Mouse (Mus musculus) Muller cell, postnatal 12 days (primary cell): Measurements from ENCODE around the gene Piwil4.
"Not testable (repeated sequence)": the region's sequence is repeated elsewhere in the genome, so short reads cannot be mapped to it uniquely, and the experiment has no call there.

Source experiments
- DNase-seq: peaks from one replicate; pipeline ENCODE4 v3.0.0-alpha.2; 2015; ENCODE audit errors: inconsistent ontology term

Piwil4 gene

DNA sequence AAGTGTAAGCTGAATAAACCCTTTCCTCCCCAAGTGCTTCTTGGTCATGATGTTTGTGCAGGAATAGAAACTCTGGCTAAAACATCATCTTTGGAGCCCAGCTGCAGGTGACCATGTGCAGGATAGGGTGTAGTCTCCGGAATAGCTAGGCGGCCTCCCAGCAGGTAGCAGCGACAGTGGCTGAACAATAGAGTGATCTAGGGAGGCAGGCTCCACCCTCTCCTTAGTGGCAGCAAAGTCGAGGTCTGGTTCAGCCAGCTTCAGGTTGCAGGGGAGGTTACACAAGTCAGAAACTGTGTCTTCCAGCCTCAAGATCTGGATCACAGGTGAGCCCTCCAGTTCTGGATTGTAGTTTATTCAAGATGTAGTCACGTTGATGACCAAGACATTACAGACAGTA is 68.6 kb downstream of the Piwil4 start:
- not testable (repeated sequence) for DNase-seq

DNA sequence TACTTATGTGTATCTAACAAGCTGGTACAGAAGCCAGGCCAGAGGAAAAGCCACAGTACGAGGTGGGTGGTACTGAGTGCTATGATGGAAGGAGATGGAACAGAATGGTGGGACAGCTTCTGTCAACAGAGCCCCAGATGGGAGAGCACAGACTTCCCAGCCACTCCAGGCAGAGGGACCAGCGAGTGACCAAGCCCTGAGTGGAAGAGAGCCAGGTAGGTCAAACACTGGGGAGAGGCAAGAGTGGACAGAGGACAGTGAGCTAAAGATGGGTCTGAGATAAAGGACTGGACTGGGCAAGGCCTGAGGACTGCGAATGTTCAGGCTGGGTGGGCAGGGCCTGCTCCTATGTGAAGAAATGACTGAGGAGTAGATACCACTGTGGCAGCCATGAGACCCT is 72.2 kb downstream of the Piwil4 start:
- no peak for DNase-seq

- DNase-seq, result no peak
Measured at GRCm38 (mm10) chr9:14666071-14666470, 74.5 kb downstream of the Piwil4 start.

DNA sequence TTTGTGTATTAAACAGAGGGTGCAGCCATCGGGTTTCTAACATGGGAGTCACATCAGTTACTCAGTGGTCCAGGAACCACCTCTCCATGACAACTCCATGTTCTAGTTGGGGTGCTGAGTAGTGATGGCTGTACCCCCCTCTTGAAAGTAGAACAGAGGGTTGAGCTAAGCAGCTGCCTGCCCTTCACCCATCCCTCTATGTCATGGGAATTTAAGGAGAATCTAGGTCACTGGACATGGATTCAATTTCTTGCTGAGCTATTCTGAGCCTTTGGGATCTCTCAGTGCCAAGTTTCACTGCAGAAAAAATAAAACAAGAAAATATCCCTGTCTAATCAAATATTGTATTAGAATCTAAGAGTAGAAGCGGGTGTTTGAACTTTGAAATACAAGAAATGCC is 76.9 kb downstream of the Piwil4 start:
- DNase-seq, result peak; percentile 52

- DNase-seq, result peak; percentile 17
Measured at GRCm38 (mm10) chr9:14662876-14663275, 77.7 kb downstream of the Piwil4 start.

DNA sequence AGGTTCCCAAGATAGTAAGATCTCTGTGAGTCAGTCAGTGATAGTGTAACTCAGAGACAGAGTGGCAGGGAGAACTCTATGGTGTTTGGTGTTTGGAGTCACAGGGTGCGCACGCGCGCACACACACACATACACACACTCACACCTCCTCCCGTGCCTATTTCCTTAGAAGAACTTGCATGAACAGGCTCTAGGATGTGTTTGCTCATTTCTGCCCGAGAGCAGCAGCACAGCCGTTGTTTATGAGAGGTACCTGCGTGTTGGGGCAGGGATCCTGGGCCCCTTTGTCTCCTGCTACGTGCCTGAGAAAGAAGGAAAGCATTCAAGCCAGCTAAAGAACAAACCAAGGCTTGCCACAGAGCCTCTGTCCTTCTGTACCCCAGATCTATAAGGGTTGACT is 78.4 kb downstream of the Piwil4 start:
- DNase-seq, result no peak

DNA sequence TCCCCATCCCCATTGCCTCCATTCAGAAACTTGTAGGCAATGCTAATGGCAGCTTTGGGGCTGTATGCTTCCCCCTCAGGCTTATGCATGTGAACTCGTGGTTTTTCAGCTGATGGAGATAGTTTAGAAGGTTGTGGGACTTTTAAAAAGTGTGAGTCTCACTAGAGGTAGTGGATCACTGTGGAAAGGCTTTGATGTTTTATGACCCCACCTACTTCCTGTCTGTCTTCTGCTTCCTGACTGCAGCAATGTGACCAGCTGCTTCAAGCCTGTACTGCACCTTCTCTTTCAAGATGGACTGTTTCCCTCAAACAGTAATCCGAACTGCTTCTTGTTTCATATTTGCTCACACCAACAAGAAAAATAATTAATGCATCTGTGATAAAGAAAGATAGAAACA is 82.6 kb downstream of the Piwil4 start:
- no peak for DNase-seq

DNA sequence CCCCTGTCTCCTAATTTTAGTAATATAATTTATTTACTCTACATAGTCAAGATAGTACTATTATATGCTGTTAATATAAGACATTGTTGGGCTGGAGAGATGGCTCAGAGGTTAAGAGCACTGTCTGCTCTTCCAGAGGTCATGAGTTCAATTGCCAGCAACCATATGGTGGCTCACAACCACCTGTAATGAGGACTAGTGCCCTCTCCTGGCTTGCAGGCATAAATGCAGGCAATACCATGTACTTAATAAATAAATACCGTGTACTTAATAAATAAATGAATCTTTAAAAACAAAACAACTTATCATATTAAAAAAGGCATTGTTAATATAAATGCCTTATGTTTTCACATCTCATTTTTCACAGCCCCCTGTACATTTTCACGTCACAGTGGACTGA is 86.5 kb downstream of the Piwil4 start:
- no peak for DNase-seq

GRCm38 (mm10) chr9:14652761-14653160 is 87.8 kb downstream of the Piwil4 start:
- no peak for DNase-seq

- DNase-seq, result no peak
Measured at GRCm38 (mm10) chr9:14647849-14648248, 92.7 kb downstream of the Piwil4 start.

GRCm38 (mm10) chr9:14646641-14647040 is 93.9 kb downstream of the Piwil4 start:
- no peak for DNase-seq
